Mouse (Mus musculus) layer of hippocampus, postnatal 10 days (tissue): ENCODE results near the gene Nanog. TPM values are rescaled to one million over a fixed set of nuclear protein-coding genes. Genes with fewer than 3 reads are reported as not detected.
A peak's percentile ranks its signal among the peaks of the same experiment; 100 is the strongest.
"Not testable (repeated sequence)": the region's sequence is repeated elsewhere in the genome, so short reads cannot be mapped to it uniquely, and the experiment has no call there.

Experiments
- DNase-seq, 2 experiments: peaks; one replicate each; pipeline ENCODE4 v3.0.0; 2021; ENCODE audit warnings: low spot score in 2 of 2
- long read RNA-seq: library from polyadenylated mRNA; stranded (forward); transcript quantifications from one replicate; pipeline ENCODE4 v2.0.0, GENCODE M21; 2023
- total RNA-seq, 2 experiments: library from RNA; stranded (reverse); gene quantifications; 2 replicates each; pipeline ENCODE4 v1.2.3; 2021

Nanog gene
- total RNA-seq, result not detected
- long read RNA-seq, result 0 reads

GRCm38 (mm10) chr6:122707036-122707800, at the start of gene Nanog:
Nanog (plus strand) TSS chr6:122707489.
- no peak for DNase-seq

DNA sequence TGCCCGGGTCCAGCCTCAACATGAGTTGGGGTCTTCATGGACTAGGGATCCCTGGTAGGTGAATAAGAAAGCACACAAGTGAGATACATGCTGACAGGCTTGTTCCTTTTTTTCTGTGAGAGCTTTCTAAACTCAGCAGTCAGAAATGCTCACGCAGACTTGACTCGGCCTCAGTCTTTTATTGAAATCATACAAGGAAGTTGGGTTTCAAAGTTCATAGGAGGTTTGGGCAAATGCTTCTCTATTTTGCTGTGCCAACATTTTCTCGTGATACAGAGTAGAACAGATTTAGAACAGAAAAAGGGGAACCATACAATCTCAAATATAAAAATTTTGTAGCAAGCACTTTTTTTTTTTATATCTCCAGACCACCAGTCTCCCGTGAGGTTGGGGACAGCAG, 49.7 kb upstream of the Nanog start:
- DNase-seq, result no peak

GRCm38 (mm10) chr6:122659567-122659966, 47.7 kb upstream of the Nanog start:
- no peak for DNase-seq

DNA sequence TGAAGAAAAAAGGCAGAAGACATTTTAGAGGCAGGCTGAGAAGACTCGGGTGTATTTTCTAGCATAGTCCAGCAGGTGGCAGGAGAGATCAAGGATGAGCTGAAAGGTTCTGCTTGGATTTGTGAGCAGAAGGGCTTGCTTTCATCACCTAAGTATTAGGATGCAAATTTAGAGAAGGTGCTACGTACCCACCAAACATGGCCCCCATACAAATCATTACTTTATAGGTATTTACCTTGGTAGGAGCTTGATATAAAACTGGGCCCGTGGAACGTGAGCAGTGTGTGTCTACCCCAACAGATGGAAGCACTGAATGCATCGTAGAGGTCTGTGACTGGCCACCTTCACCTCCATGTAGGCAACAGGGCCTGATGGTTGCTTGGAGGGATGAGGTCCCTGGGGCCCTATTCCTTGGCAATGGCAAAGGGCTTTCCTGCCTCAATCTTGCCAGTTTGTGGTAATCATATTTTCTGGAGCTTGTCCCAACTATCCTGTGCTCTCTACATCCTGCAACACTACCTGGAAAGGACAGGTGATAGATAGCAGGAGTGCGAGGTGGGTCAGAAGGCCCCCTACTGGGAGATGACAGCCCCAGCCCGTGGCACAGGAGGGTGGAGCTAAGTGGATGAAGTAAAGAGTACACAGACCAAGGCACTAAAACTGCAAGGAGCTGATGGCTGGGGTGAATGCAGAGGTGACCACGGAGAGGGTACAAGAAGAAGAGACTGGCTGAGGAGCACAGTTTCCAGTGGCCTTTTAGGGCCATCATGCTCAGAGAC, 46.5 kb upstream of the Nanog start:
- peak; percentile 61 to 74 for DNase-seq

DNA sequence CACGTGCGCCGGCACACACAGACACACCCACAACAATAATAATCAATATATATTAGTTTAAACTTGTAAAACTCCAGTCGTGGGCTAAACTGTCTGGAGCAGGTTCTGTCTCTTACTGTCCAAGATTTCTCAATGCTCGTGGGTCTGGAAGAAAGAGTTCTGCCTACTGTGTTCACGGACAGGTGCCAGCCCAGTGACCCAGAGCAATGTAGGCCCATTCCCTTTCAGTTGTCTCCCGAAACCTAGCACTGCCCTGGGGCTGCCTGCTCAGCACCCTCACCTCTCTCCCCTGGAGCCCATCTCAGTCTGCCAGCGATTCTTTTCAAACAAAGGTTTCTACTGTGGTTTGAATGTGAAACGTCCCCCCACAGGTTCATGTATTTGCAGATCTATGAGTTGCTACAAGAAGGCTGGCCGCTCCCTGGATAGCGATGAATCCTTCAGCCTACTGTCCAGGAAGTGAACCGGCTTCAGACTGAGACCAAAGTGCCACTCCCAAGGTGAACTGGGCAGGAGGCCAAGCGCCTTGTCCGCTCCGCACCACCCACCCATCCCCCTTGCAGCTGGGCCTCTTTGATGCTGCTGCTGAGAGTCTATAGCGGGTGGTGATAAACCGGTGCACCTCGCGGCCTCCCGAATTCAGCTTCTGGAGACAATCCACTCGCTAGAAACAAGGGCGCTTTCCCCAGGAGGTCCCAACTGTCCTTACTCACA, 44.6 kb upstream of the Nanog start:
- DNase-seq, result no peak

GRCm38 (mm10) chr6:122663596-122664206, 43.6 kb upstream of the Nanog start:
- DNase-seq, result no peak

- DNase-seq, result no peak
These were observed 41.4 kb upstream of the Nanog start for GRCm38 (mm10) chr6:122665866-122666265.

- no peak for DNase-seq
These were observed 39.6 kb upstream of the Nanog start for GRCm38 (mm10) chr6:122667715-122668114.

GRCm38 (mm10) chr6:122668823-122669222, 38.5 kb upstream of the Nanog start:
- no peak for DNase-seq

- peak; percentile 99 to 100 for DNase-seq
These were observed 37.7 kb upstream of the Nanog start for GRCm38 (mm10) chr6:122669406-122670200.

DNA sequence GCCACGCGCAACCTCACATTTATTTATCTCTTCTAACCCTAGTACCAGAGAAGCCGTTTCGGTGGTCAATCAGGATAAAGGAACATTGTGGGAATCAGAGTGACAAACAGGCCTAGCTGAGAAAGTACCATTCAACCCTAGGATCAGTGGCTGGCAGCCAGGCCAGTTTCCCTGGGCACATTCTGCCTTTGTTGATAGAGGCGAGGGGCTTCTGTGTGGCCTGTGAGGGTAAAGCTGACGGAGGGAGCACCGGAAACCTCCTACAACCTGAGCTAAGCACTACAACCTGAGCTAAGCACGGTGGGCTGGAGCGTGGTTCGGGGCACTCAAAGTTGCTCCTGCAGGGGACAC, 37.1 kb upstream of the Nanog start:
- peak; percentile 39 to 47 for DNase-seq

DNA sequence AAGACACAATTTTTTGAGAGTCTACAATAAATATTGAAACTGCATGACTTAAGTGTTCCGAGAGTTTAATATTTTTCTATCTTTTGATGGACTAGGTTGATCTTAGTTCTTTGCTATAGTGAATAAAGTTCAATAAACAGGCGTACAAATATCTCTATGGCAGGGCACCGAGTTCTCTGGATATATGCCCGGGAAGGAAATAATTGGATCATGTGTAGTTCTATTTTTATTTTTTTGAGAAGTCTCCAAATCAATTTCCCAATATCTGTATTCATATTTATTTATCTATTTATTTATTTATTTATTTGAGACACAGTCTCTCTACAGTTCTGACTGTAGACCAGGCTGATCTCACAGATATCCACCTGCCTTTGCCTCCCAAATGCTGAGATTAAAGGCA, 36.4 kb upstream of the Nanog start:
- no peak for DNase-seq

- DNase-seq, result no peak
These were observed 34.5 kb upstream of the Nanog start for GRCm38 (mm10) chr6:122672746-122673145.

- DNase-seq, result peak; percentile 41 to 57
These were observed 24.6 kb upstream of the Nanog start for GRCm38 (mm10) chr6:122682646-122683045.

DNA sequence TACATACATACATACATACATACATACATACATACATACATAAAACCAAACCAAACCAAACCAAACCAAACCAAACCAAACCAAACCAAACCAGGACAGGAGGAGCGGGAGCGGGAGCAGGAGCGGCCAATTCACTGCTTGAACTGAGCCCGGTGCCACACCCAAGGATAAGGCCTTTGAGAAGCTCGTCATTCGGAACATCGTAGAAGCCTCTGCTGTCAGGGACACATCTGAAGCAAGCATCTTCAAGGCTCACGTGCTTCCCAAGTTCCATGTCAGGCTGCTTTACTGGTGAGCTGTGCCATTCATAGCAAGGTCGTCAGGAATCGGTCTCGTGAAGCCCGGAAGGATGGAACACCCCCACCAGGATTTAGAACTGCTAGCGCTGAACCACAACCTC, 20.6 kb upstream of the Nanog start:
- DNase-seq, result no peak

GRCm38 (mm10) chr6:122689411-122690055, 17.8 kb upstream of the Nanog start:
- no peak for DNase-seq

DNA sequence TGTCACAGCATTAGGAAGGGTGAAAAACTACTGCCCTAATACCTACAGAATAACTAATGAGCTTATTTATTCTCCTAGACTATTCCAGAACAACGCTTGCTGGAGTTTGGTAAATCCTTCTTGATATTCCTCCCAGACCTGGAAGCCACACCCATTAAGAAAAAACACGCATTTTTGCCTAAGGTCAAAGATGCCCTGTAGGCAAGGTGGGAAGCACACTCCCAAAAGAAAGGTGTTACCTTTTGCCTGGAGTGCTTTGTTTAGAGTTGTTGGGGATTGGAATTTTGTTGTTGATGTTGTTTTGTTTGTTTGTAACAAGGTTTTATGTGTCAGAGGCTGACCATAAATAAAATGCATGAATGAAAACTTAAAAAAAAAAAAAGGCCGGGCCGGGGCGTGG, 17.2 kb upstream of the Nanog start:
- DNase-seq, result no peak

GRCm38 (mm10) chr6:122695398-122695797, 11.9 kb upstream of the Nanog start:
- DNase-seq, result no peak

GRCm38 (mm10) chr6:122699628-122700027, 7.7 kb upstream of the Nanog start:
- DNase-seq, result not testable (repeated sequence)

DNA sequence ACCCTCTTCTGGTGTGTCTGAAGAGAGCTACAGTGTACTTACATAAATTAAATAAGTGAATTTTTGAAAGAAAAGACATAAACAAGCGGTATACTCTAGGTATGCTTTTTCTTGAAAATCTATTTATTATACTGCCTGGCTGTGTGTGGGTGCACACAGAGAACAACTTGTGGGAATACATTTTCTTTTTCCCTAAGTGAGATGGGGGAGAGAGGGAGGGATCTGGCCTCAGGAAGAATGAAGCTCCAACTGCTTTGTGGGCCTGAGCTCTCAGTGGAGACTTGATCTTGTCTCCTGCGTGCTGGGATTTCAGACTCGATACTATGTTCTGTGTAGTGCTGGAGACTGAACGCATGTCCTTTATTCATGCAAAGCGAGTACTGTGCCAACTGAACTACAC, 5.5 kb upstream of the Nanog start:
- no peak for DNase-seq
